Mouse (Mus musculus) hematopoietic multipotent progenitor cell, adult 10-12 weeks (in vitro differentiated cells): ENCODE measurements around the gene Olfr518. TPM values are rescaled to one million over a fixed set of nuclear protein-coding genes. Genes with fewer than 3 reads are reported as not detected.

Experiments
- polyA plus RNA-seq: library from polyadenylated mRNA; stranded (reverse); fragments of >175 nt; gene quantifications from 2 replicates; pipeline ENCODE4 v1.2.3, GENCODE M21; 2012; ENCODE audit warnings: low replicate concordance

Gene Olfr518
- not detected in 2 replicates for polyA plus RNA-seq

DNA sequence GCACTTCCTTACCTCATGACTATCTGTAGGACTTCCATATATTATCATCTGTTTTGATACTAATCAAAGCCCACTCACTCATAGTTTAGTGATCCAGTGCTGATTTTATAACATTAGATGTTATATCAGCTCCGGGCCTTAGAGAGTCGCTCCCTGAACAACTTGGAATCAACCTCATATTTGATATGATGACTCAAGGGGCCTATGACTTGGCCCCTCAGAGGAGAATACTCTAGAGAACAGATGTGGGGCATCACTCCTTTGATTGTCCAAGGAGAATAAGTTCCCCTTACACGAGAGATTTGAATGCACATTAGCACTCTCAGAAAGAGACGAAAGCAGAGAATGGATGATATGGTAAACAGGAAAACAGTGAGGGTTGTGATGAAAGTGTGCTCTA lies at the start of gene Olfr518:
Gene Olfr518, minus strand, starts transcription at position 101 of the 400 bp plus-strand sequence.

DNA sequence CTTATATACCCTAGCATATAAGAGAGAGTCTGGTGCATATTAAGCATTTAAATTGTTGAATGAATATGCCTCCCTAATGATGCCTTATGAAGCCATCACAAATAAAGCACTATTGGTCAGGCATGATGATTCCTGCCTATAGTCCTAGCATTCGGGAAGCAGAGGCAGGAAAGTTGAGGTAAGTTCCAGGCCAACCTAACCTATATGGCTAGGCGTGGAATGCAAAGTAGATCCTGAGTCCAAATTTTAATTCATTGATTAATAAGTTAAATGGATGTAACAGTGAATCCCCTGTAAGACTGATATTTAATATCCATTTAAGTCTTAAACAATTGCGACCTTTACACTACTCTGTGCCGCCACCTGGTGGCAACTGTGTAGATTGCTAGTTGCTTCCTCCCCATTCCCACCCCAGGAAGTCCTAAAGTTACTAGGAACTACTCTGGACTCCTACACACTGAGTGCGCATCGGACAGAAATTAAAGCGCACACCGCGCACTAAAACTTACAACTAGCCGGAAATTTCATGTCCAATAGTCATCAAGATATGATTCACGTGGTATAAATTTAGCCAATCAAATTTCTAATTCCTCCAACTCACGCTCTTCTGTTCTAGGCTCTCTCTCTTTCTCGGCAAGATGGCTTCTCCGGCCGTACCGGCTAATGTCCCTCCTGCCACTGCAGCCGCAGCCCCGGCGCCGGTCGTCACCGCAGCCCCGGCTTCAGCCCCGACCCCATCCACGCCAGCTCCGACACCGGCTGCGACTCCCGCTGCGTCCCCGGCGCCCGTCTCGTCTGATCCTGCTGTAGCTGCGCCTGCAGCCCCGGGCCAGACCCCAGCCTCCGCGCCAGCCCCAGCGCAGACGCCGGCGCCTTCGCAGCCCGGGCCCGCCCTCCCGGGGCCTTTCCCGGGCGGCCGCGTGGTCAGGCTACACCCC lies 49.3 kb upstream of the Olfr518 start, which contains the start of gene Eif3f:
Gene Eif3f, plus strand, starts transcription at position 624 of the 938 bp plus-strand sequence.

DNA sequence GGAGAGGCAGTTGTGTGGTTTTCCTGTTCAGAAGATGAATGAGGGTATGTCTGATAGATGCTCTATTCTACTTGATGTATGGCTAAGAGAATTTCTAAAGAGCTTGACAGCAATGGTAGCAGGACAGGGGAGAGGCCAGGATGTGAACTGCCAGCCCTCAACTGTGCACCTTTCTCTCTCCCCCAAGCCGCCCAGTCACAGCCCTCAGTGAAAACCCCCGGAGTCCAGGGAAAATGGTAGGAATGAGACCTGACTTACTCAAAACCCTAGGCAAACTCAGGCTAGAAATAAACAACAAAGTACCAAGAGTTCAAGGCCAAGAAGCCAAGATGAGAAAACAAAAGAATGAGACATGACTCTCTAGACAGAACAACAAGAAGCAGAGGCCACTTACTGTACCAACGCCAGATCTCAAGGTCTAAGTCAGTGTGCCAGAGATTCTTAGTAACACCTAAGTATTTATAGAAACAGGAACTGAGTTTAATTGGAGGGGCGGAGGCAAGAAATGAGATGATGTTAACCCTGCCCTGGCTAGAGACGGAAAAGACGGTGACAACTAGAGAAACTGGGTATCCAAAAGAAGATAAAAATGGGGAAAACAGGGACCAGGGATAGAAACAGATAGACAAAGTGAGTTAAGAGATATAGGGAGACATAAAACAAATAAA lies 45.1 kb upstream of the Olfr518 start, which contains the start of gene Nlrp10:
Gene Nlrp10, minus strand, starts transcription at position 453 of the 668 bp plus-strand sequence.

DNA sequence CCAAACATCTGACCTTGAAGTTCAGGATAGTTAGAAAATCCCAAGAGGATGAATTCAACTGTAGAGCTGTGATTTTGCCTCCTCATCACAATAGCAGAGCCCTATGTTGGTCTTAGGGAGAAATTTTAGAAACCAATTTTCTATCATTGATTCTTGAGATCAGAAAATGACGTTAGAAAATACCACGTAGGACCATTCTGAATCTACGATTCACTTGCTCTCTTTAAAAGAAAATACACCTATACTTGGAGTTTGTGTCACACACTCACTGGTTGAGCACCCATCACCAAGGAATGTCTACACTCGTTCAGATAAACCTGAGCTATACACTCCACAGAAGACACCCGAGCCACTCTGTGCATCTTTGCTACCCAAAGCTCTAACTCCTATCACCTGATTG lies 9.5 kb upstream of the Olfr518 start, which contains the start of gene Olfr519:
Gene Olfr519, minus strand, starts transcription at position 101 of the 400 bp plus-strand sequence.

DNA sequence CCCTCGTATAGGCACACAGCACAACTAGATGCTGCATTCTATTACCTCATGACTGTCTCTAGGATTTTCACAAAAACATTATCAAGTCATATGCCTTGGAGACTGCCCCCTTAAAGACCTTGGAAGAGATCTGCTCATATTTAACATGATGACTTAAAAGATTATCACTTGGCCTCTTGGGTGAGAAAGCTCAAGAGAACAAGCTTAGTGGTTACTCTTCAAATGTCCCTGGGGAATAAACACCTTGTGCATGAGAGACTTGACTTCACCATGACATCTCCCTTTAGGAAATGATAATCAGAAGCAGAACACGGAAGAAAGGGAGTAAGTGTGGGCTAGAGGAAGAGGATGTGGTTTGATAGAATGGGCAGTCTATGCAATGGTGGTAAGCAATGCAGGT lies 12.5 kb downstream of the Olfr518 start, which contains the start of gene Olfr517:
Gene Olfr517, minus strand, starts transcription at position 101 of the 400 bp plus-strand sequence.

DNA sequence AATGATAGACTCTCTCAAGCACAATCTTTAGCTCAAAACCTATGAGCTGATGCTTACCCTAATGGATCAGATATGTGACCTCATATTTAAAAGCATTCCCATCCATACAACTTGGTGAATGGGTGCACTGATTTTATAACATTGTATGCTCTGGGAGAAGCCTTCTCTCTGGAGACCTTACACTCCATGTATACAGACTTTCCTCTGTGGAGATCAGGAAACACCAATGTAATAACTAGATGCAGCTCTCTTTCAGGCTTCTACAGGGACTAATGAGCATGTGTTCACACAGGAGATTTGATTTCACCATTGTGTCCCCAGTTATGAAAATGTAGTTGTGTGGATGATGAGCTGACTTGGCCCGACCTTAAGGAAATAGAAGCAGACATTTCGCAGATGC lies 34.4 kb downstream of the Olfr518 start, which contains the start of gene Olfr516:
Gene Olfr516, minus strand, starts transcription at position 101 of the 400 bp plus-strand sequence.

Other genes starting within 250 kb of the Olfr518 start
- not detected in 2 replicates for gene Olfr509, start 233.1 kb downstream of the Olfr518 start, polyA plus RNA-seq
- gene Olfr510, start 218.6 kb downstream of the Olfr518 start, polyA plus RNA-seq = not detected in 2 replicates
- not detected in 2 replicates for gene Olfr512, start 171.7 kb downstream of the Olfr518 start, polyA plus RNA-seq
- gene Olfr513, start 134.0 kb downstream of the Olfr518 start, polyA plus RNA-seq = 0.07 TPM in 1 of 2 replicates, not detected in the other
- gene Olfr514, start 59.0 kb downstream of the Olfr518 start, polyA plus RNA-seq = not detected in 2 replicates
- gene Olfr516, start 34.5 kb downstream of the Olfr518 start, polyA plus RNA-seq = not detected in 2 replicates
- not detected in 2 replicates for gene Olfr517, start 12.6 kb downstream of the Olfr518 start, polyA plus RNA-seq
- gene Olfr519, start 9.4 kb upstream of the Olfr518 start, polyA plus RNA-seq = not detected in 2 replicates
- gene Nlrp10, start 45.2 kb upstream of the Olfr518 start, polyA plus RNA-seq = 0.12 and 0.44 TPM in 2 replicates
- 364 and 1,168 TPM in 2 replicates for gene Eif3f, start 49.4 kb upstream of the Olfr518 start, polyA plus RNA-seq
- gene Tub, start 65.3 kb upstream of the Olfr518 start, polyA plus RNA-seq = 0.49 and 1.9 TPM in 2 replicates
- gene Ric3, start 198.3 kb upstream of the Olfr518 start, polyA plus RNA-seq = 1.2 and 2.8 TPM in 2 replicates